Mouse (Mus musculus): ENCODE measurements at regions not wholly inside any gene's neighbourhood (a gene's known extent, or its start where the extent isn't known, plus 50 kb on each side); places are given as distances from the start of the nearest gene placed in this dataset.

DNA sequence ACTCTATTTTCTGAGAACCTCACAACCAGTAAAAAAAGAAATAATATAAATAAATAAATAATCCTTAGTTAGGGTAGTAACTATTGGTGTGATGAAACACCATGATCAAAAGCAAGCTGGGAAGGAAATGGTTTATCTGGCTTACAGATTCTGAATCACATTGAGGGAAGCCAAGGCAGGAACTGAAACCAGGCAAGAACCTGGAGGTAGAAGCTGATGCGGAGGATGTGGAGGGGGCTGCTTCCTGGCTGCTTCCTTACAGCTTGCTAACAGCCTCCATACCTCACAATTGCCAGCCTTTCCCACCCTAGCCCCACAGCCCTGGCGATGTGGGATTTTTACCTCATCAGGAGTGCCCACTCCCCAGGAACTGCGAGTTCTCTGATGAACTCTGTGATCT lies 190.4 kb downstream of the Shq1 start:
- Histone ChIP-seq H3K4me3 (replicated peaks; ENCODE audit: extremely low read depth, low read depth, low read length) (no peak overlapping the region), H3K4me1 (ENCODE audit: control insufficient read depth, insufficient read depth, low read length) (no peaks in the 10 kb centered on the region; the same call in 1 of the 2 replicates)
- 72% methylated on average over 3 of the region's 3 CpGs for WGBS
- no peak for DNase-seq
- no peak for TF ChIP-seq CTCF (IDR thresholded peaks at IDR 0.05; ENCODE audit: insufficient read depth, low read length)
- no peak for TF ChIP-seq POLR2A (IDR thresholded peaks at IDR 0.05; ENCODE audit: borderline replicate concordance, extremely low read depth, low read depth, low read length)

DNA sequence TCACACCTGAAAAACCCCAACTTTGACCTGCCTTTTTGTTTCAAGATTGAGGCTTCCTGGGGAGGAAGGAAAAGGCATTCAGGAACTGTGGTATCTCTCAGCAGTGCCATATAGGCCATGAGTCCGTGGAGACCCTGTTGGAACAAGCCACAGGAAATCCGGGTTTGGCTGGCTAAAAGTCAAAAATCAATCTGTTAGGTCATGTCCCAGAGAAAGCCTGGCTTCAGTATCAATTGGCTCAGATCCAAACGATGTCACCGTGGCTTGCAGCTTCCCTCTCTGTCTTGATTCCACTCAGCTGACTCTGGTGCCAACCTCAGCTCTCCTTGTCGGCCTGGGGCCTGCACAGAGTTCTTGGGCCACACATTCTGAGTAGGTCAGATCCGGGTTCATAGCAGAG lies 191.1 kb downstream of the Shq1 start:
- DNase-seq, result no peak
- H3K4me3 ChIP-seq (replicated peaks; ENCODE audit: extremely low read depth, low read depth, low read length), result no peak overlapping the region
- WGBS, result 24% methylated on average over 6 of the region's 6 CpGs
- TF ChIP-seq POLR2A (IDR thresholded peaks at IDR 0.05; ENCODE audit: borderline replicate concordance, extremely low read depth, low read depth, low read length) (no peak), CTCF (IDR thresholded peaks at IDR 0.05; ENCODE audit: insufficient read depth, low read length) (no peak)
- H3K4me1 ChIP-seq (ENCODE audit: control insufficient read depth, insufficient read depth, low read length), result no peaks in the 10 kb centered on the region; the same call in 1 of the 2 replicates

DNA sequence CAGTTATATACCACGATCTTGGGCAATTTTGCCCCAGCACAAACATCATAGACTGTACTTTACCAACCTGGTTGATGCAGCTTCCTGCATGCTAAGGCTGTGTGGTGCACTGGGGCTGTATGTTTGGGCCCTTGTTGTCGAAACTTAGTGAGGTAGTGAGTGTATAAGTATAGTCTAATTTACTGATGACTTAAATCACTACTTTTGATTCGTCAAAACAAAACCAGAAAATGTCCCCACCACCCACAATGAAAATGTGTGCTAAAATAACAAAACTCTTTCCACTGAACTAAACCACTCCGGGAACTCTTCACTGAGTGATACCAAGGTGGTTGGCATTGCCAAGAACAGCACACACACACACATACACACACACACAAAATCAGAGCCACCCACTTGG lies 191.5 kb downstream of the Shq1 start:
- DNase-seq, result no peak
- 74% methylated on average over 4 of the region's 4 CpGs for WGBS
- no peaks in the 10 kb centered on the region; the same call in 1 of the 2 replicates for H3K4me1 ChIP-seq (ENCODE audit: control insufficient read depth, insufficient read depth, low read length)
- TF ChIP-seq CTCF (IDR thresholded peaks at IDR 0.05; ENCODE audit: insufficient read depth, low read length), result no peak
- no peak for TF ChIP-seq POLR2A (IDR thresholded peaks at IDR 0.05; ENCODE audit: borderline replicate concordance, extremely low read depth, low read depth, low read length)
- no peak overlapping the region for H3K4me3 ChIP-seq (replicated peaks; ENCODE audit: extremely low read depth, low read depth, low read length)

DNA sequence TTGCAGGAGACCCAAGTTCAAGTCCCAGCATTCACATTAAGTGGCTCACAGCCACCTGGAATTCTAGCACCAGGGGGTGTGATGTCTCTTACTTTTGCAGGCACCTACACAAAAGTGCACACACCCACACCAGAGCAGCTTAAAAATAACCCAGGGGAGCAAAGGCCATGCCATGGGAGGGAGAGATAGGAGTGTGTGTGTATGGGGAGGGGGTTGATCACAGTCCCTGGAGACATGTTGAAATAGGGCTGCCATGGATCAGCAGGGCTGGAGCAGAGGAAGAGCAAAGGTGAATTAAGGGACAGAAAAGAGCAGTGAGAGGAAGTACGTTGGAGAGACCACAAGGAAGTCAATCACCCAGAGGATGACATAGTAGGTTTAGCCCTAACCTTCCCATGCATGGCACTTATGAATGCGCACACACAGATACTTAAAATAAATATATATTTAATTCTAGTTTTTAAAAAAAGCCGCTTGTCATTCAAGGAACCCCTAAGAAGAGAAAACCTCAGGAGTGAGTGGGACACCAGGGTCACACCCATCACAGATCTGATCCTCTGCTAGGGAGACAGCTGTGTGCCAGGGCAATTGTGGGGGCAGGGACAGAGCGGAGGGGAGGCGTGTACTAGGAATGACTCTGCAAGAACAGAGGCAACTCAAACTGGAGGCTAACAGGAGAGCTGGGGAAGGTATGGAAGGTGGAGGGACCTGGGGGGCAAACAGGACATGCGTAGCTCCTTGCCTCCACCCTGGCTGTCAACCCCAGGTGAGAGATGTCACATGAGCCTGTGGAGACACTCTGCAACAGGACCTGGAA lies 189.5 kb upstream of the Rybp start:
- no peak for DNase-seq
- no peaks in the 10 kb centered on the region; the same call in 1 of the 2 replicates for H3K4me1 ChIP-seq (ENCODE audit: control insufficient read depth, insufficient read depth, low read length)
- WGBS, result 85% methylated on average over 6 of the region's 6 CpGs
- no peak for TF ChIP-seq CTCF (IDR thresholded peaks at IDR 0.05; ENCODE audit: insufficient read depth, low read length)
- TF ChIP-seq POLR2A (IDR thresholded peaks at IDR 0.05; ENCODE audit: borderline replicate concordance, extremely low read depth, low read depth, low read length), result no peak
- H3K4me3 ChIP-seq (replicated peaks; ENCODE audit: extremely low read depth, low read depth, low read length), result no peak overlapping the region

DNA sequence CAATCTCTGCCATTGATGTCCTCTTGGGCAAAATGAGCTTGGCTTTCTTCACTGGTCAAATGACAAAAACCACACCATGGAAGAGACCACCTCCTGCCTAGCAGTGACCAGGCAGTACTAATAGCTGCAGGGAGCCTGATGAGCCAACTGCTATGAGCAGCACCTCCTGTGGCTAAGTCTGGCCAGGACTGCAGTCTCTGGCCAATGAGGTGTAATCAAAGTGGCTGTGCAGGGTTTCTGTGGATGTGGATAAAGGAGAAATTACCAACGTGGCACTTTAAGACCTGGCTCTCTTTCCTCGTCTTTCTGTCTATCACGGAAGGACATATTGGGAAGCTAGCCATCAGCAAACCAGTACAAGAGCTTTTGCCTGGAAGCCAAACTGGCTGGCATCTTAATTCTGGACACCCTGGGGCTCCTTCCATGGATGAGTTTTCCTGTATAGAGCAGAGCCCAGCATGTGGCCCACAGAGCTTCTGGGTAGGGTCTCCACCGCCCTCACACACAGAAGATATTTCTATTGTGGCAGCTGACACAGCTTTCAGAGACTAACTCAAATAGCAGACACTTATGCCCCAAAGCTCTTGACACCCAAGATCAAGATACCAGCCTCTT lies 188.2 kb upstream of the Rybp start:
- H3K4me3 ChIP-seq (replicated peaks; ENCODE audit: extremely low read depth, low read depth, low read length), result no peak overlapping the region
- 75% methylated on average over 4 of the region's 4 CpGs for WGBS
- no peaks in the 10 kb centered on the region; the same call in 1 of the 2 replicates for H3K4me1 ChIP-seq (ENCODE audit: control insufficient read depth, insufficient read depth, low read length)
- TF ChIP-seq CTCF (IDR thresholded peaks at IDR 0.05; ENCODE audit: insufficient read depth, low read length) (no peak), POLR2A (IDR thresholded peaks at IDR 0.05; ENCODE audit: borderline replicate concordance, extremely low read depth, low read depth, low read length) (no peak)
- DNase-seq, result no peak

DNA sequence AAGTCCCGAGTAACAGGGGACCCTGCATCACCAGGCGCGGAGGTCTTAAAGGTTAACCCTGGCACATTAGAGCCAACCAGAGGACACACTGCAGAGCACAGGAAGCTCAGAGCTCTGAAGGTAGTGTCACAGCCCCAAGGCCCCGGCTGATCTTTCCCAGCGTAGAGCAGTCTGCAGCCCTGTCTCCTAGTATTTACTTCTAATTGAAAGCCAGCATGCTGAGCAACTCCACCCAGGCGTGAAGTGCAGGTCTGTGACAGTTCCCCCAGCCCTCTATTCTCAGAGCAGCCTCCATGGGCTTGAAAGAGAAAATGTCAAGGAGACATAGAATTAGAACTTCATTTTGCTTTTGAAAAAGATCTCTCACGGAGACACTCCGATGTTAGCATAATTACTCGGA lies 187.0 kb upstream of the Rybp start:
- TF ChIP-seq CTCF (IDR thresholded peaks at IDR 0.05; ENCODE audit: insufficient read depth, low read length), result no peak
- TF ChIP-seq POLR2A (IDR thresholded peaks at IDR 0.05; ENCODE audit: borderline replicate concordance, extremely low read depth, low read depth, low read length), result no peak
- no peak for DNase-seq
- Histone ChIP-seq H3K4me3 (replicated peaks; ENCODE audit: extremely low read depth, low read depth, low read length) (no peak overlapping the region), H3K4me1 (ENCODE audit: control insufficient read depth, insufficient read depth, low read length) (no peaks in the 10 kb centered on the region)
- 89% methylated on average over 9 of the region's 9 CpGs for WGBS

- no peak overlapping the region for H3K4me3 ChIP-seq (replicated peaks; ENCODE audit: extremely low read depth, low read depth, low read length)
- H3K4me1 ChIP-seq (ENCODE audit: control insufficient read depth, insufficient read depth, low read length), result no peaks in the 10 kb centered on the region
- 79% methylated on average over 2 of the region's 2 CpGs for WGBS
- DNase-seq, result no peak
- no peak for TF ChIP-seq POLR2A (IDR thresholded peaks at IDR 0.05; ENCODE audit: borderline replicate concordance, extremely low read depth, low read depth, low read length)
- no peak for TF ChIP-seq CTCF (IDR thresholded peaks at IDR 0.05; ENCODE audit: insufficient read depth, low read length)
Observed at GRCm38 (mm10) chr6:100470071-100470470, 182.8 kb upstream of the Rybp start.

DNA sequence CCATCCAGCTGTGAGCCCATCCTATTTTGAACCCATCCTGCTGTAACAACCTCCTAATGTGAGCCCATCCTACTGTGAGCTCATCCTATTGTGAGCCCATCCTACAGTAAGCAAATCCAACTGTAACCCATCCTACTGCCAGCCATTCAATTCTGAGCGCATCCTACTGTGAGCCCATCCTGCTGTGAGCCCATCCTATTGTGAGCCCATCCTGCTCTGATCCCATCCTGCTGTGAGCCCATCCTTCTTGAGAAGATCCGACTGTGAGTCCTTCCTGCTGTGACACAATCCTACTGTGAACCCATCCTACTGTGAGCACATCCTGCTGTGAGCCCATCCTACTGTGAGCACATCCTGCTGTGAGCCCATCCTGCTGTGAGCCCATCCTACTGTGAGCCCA lies 175.5 kb upstream of the Rybp start:
- WGBS, result 83% methylated on average over 2 of the region's 2 CpGs
- DNase-seq, result no peak
- no peaks in the 10 kb centered on the region for H3K4me1 ChIP-seq (ENCODE audit: control insufficient read depth, insufficient read depth, low read length)
- TF ChIP-seq CTCF (IDR thresholded peaks at IDR 0.05; ENCODE audit: insufficient read depth, low read length) (no peak), POLR2A (IDR thresholded peaks at IDR 0.05; ENCODE audit: borderline replicate concordance, extremely low read depth, low read depth, low read length) (no peak)
- no peak overlapping the region for H3K4me3 ChIP-seq (replicated peaks; ENCODE audit: extremely low read depth, low read depth, low read length)

DNA sequence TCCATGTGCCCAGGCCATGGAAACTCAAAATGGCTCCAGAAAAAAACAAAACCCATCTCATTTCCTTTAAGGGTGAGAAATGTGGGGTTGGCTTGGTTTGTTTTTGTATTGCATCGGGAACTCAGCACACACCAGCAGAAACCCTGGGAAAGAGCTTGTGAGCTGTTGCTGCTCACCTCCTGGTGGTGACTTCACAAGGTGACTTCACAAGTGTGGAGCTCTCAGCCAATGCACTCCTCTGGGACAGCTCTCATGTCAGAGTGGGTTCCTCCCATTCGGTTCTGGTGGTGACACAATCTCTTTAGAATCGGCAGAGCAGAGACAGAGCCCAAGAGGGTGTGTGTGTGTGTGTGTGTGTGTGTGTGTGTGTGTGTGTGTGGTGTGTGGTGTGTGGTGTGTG lies 166.1 kb upstream of the Rybp start:
- no peaks in the 10 kb centered on the region for H3K4me1 ChIP-seq (ENCODE audit: control insufficient read depth, insufficient read depth, low read length)
- 76% methylated on average over 3 of the region's 3 CpGs for WGBS
- H3K4me3 ChIP-seq (replicated peaks; ENCODE audit: extremely low read depth, low read depth, low read length), result no peak overlapping the region
- TF ChIP-seq CTCF (IDR thresholded peaks at IDR 0.05; ENCODE audit: insufficient read depth, low read length) (no peak), POLR2A (IDR thresholded peaks at IDR 0.05; ENCODE audit: borderline replicate concordance, extremely low read depth, low read depth, low read length) (no peak)
- DNase-seq, result no peak
